Mouse (Mus musculus) lung, adult 2 months (tissue): ENCODE data around the gene Dop1b. TPM values are rescaled to one million over a fixed set of nuclear protein-coding genes. Genes with fewer than 3 reads are reported as not detected.

Experiments used
- DNase-seq: peaks from one replicate; pipeline ENCODE4 v3.0.0; 2022
- H3K4me1 ChIP-seq: fragments of 200-500 bp; 2 replicates; pipeline ENCODE4 v1.6.1; 2011; ENCODE audit warnings: low read length; ENCODE audit not compliant: control insufficient read depth, insufficient read depth
- H3K4me3 ChIP-seq: fragments of 200-500 bp; replicated peaks from 2 replicates; pipeline ENCODE3; 2011; ENCODE audit warnings: low read depth, mild to moderate bottlenecking, control low read depth, low read length; ENCODE audit errors: extremely low read depth
- CTCF ChIP-seq: fragments of 200-500 bp; IDR thresholded peaks from 2 replicates; pipeline ENCODE4 v1.5.1; 2011; ENCODE audit warnings: mild to moderate bottlenecking, low read length, control low read depth; ENCODE audit not compliant: insufficient read depth
- POLR2A ChIP-seq: fragments of 200-500 bp; IDR thresholded peaks from 2 replicates; pipeline ENCODE4 v1.6.1; 2011; ENCODE audit warnings: low read depth, mild to moderate bottlenecking, control low read depth, low read length, borderline replicate concordance; ENCODE audit errors: extremely low read depth
- WGBS: fragments of 180-500 bp; shearing (Covaris S2); methylation state at CpG from one replicate; pipeline ENCODE4 v1.1.7; 2018; 5-methylcytosine and 5-hydroxymethylcytosine counted together
- polyA plus RNA-seq: library from polyadenylated mRNA; depleted of rRNA; stranded (reverse); fragments of >200 nt; gene quantifications from 2 replicates; pipeline ENCODE4 v1.2.3, GENCODE M21; 2012

The Dop1b gene
- polyA plus RNA-seq, 1 experiment, result 61.2 TPM

DNA sequence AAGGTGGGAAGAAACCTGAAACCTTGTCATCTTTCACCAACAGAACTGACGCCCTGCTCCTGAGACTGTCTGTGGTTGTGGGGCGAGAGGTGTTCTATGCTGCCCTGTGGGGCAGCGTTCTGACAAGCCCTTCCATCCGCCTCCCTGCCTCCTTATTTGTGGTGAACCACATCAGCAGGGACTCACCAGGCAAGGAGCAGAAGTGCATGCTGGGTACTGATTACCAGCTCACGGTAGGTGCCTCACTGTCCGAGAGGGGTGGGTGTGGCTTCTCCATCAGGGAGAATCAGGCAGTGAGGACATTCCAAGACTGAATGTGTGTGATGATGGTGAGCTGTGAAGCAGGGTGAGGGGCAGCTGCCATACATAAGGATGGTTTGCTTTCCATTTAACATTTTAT is 35.7 kb downstream of the Dop1b start:
- WGBS, result 90% methylated on average over 6 of the region's 6 CpGs
- Histone ChIP-seq H3K4me3 (no peak overlapping the region), H3K4me1 (peaks cover 7% of the 10 kb centered on the region)
- no peak for DNase-seq
- TF ChIP-seq POLR2A, result no peak
- TF ChIP-seq CTCF, result no peak

GRCm38 (mm10) chr16:93749147-93749910 is 37.6 kb downstream of the Dop1b start:
- WGBS, result 85% methylated on average over 15 of the region's 15 CpGs

DNA sequence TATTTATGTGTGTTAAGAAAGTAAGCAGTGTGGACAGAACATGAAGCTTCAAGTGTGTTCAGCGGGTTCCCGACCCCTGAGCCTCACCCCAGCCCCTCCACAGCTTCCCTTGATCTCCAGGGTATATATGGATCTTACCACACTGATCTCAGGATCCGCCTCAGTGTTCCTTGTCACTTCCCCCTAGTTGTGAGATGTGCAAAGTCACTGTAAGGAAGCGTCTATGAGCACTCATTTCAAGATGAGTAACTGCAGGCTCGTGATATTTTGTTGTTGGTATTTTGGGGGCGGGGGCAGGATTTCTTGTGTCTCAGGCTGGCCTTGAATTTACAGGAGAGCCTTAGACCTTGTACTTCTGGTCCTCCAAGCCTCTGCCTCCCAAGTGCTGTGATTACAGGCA is 38.8 kb downstream of the Dop1b start:
- DNase-seq, result no peak
- Histone ChIP-seq H3K4me3 (no peak overlapping the region), H3K4me1 (no peaks in the 10 kb centered on the region)
- WGBS, result 61% methylated on average over 6 of the region's 6 CpGs
- TF ChIP-seq CTCF (no peak), POLR2A (no peak)

More at GRCm38 (mm10) chr16:93749147-93749910, 37.6 kb downstream of the Dop1b start:
- no peak for DNase-seq
- Histone ChIP-seq H3K4me1 (no peaks in the 10 kb centered on the region), H3K4me3 (no peak overlapping the region)
- no peak for TF ChIP-seq CTCF
- no peak for TF ChIP-seq POLR2A

GRCm38 (mm10) chr16:93751816-93752215 is 40.1 kb downstream of the Dop1b start:
- TF ChIP-seq POLR2A, result no peak
- TF ChIP-seq CTCF, result no peak
- no peak for DNase-seq
- WGBS, result 50% methylated on average over 5 of the region's 5 CpGs
- Histone ChIP-seq H3K4me1 (no peaks in the 10 kb centered on the region), H3K4me3 (no peak overlapping the region)

GRCm38 (mm10) chr16:93756622-93757021 is 44.9 kb downstream of the Dop1b start:
- no peak for DNase-seq
- no peaks in the 10 kb centered on the region for H3K4me1 ChIP-seq
- 76% methylated on average over 5 of the region's 5 CpGs for WGBS
- no peak overlapping the region for H3K4me3 ChIP-seq
- TF ChIP-seq CTCF, result no peak
- TF ChIP-seq POLR2A, result no peak

DNA sequence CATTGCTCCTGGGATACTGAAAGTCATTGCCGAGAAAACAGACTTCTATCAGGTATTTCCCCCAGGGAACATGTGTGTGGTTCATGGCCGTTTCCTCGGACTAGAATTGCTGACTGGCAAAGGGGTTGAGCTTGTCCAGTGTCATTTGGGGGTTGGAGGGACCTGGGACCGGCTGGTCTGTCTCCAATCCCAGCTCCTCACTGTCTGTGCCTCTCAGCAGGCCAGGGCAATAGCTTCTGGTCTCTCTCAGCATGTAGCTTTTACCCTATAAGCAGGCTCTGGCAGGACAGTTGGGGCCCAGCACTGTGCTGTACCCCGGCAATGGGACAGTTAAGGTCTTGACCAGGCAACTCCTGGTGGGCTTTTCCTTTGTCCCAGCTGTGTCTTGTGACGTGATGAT is 51.7 kb downstream of the Dop1b start:
- WGBS, result 75% methylated on average over 6 of the region's 6 CpGs
- DNase-seq, result no peak
- H3K4me1 ChIP-seq, result no peaks in the 10 kb centered on the region
- H3K4me3 ChIP-seq, result no peak overlapping the region
- no peak for TF ChIP-seq POLR2A
- TF ChIP-seq CTCF, result no peak

- TF ChIP-seq CTCF, result no peak
- DNase-seq, result no peak
- Histone ChIP-seq H3K4me3 (no peak overlapping the region), H3K4me1 (no peaks in the 10 kb centered on the region)
- 68% methylated on average over 4 of the region's 4 CpGs for WGBS
These were observed 52.9 kb downstream of the Dop1b start for GRCm38 (mm10) chr16:93764597-93764996.

GRCm38 (mm10) chr16:93766956-93767355 is 55.3 kb downstream of the Dop1b start:
- 42% methylated on average over 4 of the region's 4 CpGs for WGBS
- TF ChIP-seq POLR2A (no peak), CTCF (peak; percentile 62)
- Histone ChIP-seq H3K4me1 (no peaks in the 10 kb centered on the region), H3K4me3 (no peak overlapping the region)
- DNase-seq, result peak; percentile 37

- Histone ChIP-seq H3K4me3 (no peak overlapping the region), H3K4me1 (no peaks in the 10 kb centered on the region)
- no peak for DNase-seq
- 33% methylated on average over 6 of the region's 6 CpGs for WGBS
- TF ChIP-seq CTCF, result no peak
- TF ChIP-seq POLR2A, result no peak
These were observed 55.8 kb downstream of the Dop1b start for GRCm38 (mm10) chr16:93767548-93767947.

GRCm38 (mm10) chr16:93769621-93770020 is 57.9 kb downstream of the Dop1b start:
- DNase-seq, result no peak
- no peaks in the 10 kb centered on the region for H3K4me1 ChIP-seq
- WGBS, result 72% methylated on average over 15 of the region's 15 CpGs
- no peak overlapping the region for H3K4me3 ChIP-seq
- no peak for TF ChIP-seq POLR2A
- TF ChIP-seq CTCF, result no peak
